Mouse (Mus musculus) forebrain, embryonic 13.5 days (tissue): Measurements from ENCODE around the gene Slc6a9. TPM values are rescaled to one million over a fixed set of nuclear protein-coding genes. Genes with fewer than 3 reads are reported as not detected.

Experiments
- ATAC-seq: fragments of 200-750 bp; cut with Nextera tagmentation; 2 replicates; pipeline ENCODE4 v1.8.0; 2017
- H3K27ac ChIP-seq: fragments of 300-500 bp; sonication (generic); 2 replicates; pipeline ENCODE4 v1.5.1; 2015; ENCODE audit warnings: inconsistent platforms, mild to moderate bottlenecking, moderate library complexity
- H3K27me3 ChIP-seq: fragments of 300-500 bp; sonication (generic); 2 replicates; pipeline ENCODE4 v1.6.1; 2015; ENCODE audit warnings: mild to moderate bottlenecking, inconsistent platforms
- H3K36me3 ChIP-seq: fragments of 300-500 bp; sonication (generic); 2 replicates; pipeline ENCODE4 v1.6.1; 2015; ENCODE audit warnings: mild to moderate bottlenecking, inconsistent platforms; ENCODE audit not compliant: poor library complexity, severe bottlenecking
- H3K4me1 ChIP-seq: fragments of 300-500 bp; sonication (generic); 2 replicates; pipeline ENCODE4 v1.6.1; 2015; ENCODE audit warnings: inconsistent platforms
- H3K4me2 ChIP-seq: fragments of 300-500 bp; sonication (generic); 2 replicates; pipeline ENCODE4 v1.6.1; 2015; ENCODE audit warnings: inconsistent platforms, mild to moderate bottlenecking, moderate library complexity
- H3K4me3 ChIP-seq: fragments of 300-500 bp; sonication (generic); 2 replicates; pipeline ENCODE4 v1.5.1; 2015; ENCODE audit warnings: mild to moderate bottlenecking, inconsistent platforms
- H3K9ac ChIP-seq: fragments of 300-500 bp; sonication (generic); 2 replicates; pipeline ENCODE4 v1.6.1; 2015; ENCODE audit warnings: mild to moderate bottlenecking, inconsistent platforms
- H3K9me3 ChIP-seq: fragments of 300-500 bp; sonication (generic); replicated peaks from 2 replicates; pipeline ENCODE4 v1.6.1; 2016; ENCODE audit warnings: inconsistent platforms
- WGBS: fragments of 180-500 bp; shearing (Covaris S2); methylation state at CpG from one replicate; pipeline ENCODE4 v1.1.7; 2015; 5-methylcytosine and 5-hydroxymethylcytosine counted together
- polyA plus RNA-seq: library from polyadenylated mRNA; unstranded; fragments of >200 nt; fragmentation: Nextera tagmentation; extraction: Ambion mirVana; gene quantifications from 2 replicates; pipeline ENCODE4 v1.2.1, GENCODE M21; 2015

Gene Slc6a9
- polyA plus RNA-seq, 1 experiment from 2014 or later: 7.9 TPM

- H3K9ac ChIP-seq: peak overlapping the region; percentile 95; the same call in 1 of the 2 replicates
- peaks cover 47% of the 10 kb centered on the region for H3K36me3 ChIP-seq
- 94% methylated on average over 1 of the region's 1 CpGs for WGBS
- H3K4me2 ChIP-seq: peak overlapping the region; percentile 89
- H3K4me1 ChIP-seq: peaks cover 54% of the 10 kb centered on the region
- H3K27me3 ChIP-seq: no peaks in the 10 kb centered on the region
- H3K4me3 ChIP-seq: peak overlapping the region; percentile 76
- H3K9me3 ChIP-seq: no peaks in the 10 kb centered on the region
- no peak for ATAC-seq
- H3K27ac ChIP-seq: no peak overlapping the region
Observed at GRCm38 (mm10) chr4:117884146-117884545, 49.8 kb downstream of the Slc6a9 start.

DNA sequence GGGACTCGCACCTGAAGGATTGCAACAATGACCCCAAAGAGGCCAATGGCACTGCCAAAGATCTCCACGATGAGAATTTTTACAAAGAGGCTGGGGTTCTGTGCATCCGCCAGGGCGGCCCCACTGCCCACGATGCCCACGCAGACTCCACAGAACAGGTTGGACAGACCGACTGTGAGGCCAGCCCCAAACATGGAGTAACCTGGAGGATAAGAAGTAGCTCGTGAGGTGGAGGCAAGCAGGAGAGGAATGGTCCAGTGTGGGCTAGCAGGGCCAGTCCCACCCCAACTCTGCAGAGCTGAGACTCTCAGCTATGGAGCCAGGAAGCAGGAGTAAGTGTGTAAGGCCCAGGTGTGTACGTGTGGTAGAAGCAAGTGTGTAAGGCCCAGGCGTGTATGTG lies 50.8 kb downstream of the Slc6a9 start:
- no peak overlapping the region for H3K4me3 ChIP-seq
- no peak overlapping the region for H3K27ac ChIP-seq
- peaks cover 52% of the 10 kb centered on the region for H3K4me1 ChIP-seq
- 91% methylated on average over 10 of the region's 10 CpGs for WGBS
- H3K9me3 ChIP-seq: no peaks in the 10 kb centered on the region
- H3K36me3 ChIP-seq: peaks cover 49% of the 10 kb centered on the region
- no peak overlapping the region for H3K9ac ChIP-seq
- no peak overlapping the region for H3K4me2 ChIP-seq
- no peaks in the 10 kb centered on the region for H3K27me3 ChIP-seq
- no peak for ATAC-seq

DNA sequence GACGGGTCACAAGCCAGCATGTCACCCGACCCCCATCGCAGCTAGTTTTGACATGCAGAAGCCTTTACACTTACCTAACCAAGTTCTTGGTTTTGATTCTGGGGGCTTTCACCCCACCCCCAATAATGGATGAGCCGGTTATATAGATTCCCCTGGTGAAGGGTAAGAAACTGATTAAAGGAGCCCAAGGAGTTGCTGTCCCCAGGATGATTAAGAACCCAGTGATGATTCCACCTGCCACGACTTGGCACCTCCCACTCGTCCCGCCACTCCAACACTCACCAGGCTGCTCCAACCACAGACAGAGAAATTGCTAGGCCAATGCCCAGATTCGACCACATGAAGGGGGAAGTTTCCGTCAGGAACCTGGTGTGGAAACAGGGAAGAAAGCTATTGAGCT lies 51.7 kb downstream of the Slc6a9 start:
- Histone ChIP-seq H3K27me3 (no peaks in the 10 kb centered on the region), H3K36me3 (peaks cover 46% of the 10 kb centered on the region), H3K4me3 (peak overlapping the region; percentile 92), H3K4me2 (peak overlapping the region; percentile 88), H3K9me3 (no peaks in the 10 kb centered on the region), H3K9ac (peak overlapping the region; percentile 93), H3K4me1 (peaks cover 51% of the 10 kb centered on the region), H3K27ac (no peak overlapping the region)
- WGBS: 83% methylated on average over 9 of the region's 9 CpGs
- ATAC-seq: no peak

DNA sequence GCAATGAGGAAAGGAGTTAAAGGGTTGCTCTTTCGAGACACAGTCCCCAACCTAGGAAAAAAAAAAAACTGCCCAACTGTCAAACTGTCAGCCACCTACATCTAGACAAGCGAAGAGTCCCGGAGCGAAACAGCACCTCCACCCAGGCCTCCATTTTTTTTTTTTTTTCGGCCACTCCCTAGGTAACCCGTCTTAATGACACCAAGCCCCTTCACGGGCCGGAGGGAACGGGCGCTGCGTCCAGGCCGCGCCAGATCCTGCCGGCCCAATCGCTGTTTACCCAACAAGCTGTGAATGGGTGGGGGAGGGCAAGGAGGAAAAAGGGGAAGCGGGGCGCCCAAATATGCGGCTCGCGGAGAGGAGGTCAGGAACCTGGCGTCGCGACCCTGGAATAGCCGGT lies 52.3 kb downstream of the Slc6a9 start:
- Histone ChIP-seq H3K36me3 (peaks cover 40% of the 10 kb centered on the region), H3K9me3 (no peaks in the 10 kb centered on the region), H3K27ac (no peak overlapping the region), H3K4me3 (peak overlapping the region; percentile 92), H3K4me2 (peak overlapping the region; percentile 88), H3K9ac (peak overlapping the region; percentile 93), H3K27me3 (no peaks in the 10 kb centered on the region), H3K4me1 (peaks cover 53% of the 10 kb centered on the region)
- no peak for ATAC-seq
- WGBS: 2% methylated on average over 18 of the region's 24 CpGs

DNA sequence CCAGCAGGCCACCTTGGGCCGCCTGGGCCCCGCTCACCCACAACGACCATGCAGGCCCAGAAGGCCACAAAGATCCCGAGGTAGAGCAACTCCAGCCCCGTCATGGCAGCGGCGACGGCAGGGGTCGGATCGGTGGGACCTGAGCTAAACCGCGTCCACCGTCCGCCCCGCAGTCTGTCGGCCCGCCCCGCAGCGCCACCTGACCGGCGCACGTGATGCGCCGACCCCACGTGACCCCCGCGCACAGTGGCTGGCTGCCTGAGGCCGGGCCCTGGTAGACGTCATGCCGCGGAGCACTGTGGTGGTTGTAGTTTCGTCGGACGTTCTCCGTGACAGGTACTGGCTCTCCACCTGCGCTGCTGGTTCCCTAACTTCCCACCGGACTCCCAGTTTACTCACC lies 52.8 kb downstream of the Slc6a9 start, which contains the start of gene Atp6v0b:
Gene Atp6v0b, minus strand, starts transcription at position 201 of the 400 bp plus-strand sequence.
- Histone ChIP-seq H3K4me3 (peak within 1 kb of the TSS; percentile 92), H3K36me3 (peaks cover 40% of the 10 kb centered on the region), H3K9me3 (no peaks in the 10 kb centered on the region), H3K27me3 (no peaks in the 10 kb centered on the region), H3K4me1 (peaks cover 50% of the 10 kb centered on the region), H3K9ac (peak within 1 kb of the TSS; percentile 93), H3K27ac (no peak within 1 kb of the TSS), H3K4me2 (peak within 1 kb of the TSS; percentile 88)
- under 1% methylated on average over 37 of the region's 37 CpGs for WGBS
- peak; percentile 89 for ATAC-seq

- Histone ChIP-seq H3K27me3 (no peaks in the 10 kb centered on the region), H3K4me2 (peak overlapping the region; percentile 88), H3K36me3 (peaks cover 40% of the 10 kb centered on the region), H3K9me3 (no peaks in the 10 kb centered on the region), H3K27ac (no peak overlapping the region), H3K4me1 (peaks cover 47% of the 10 kb centered on the region), H3K4me3 (peak overlapping the region; percentile 92), H3K9ac (peak overlapping the region; percentile 93)
- ATAC-seq: no peak
- 87% methylated on average over 2 of the region's 2 CpGs for WGBS
Observed at GRCm38 (mm10) chr4:117887920-117888319, 53.6 kb downstream of the Slc6a9 start.

GRCm38 (mm10) chr4:117889471-117889870 lies 55.2 kb downstream of the Slc6a9 start:
- Histone ChIP-seq H3K9me3 (no peaks in the 10 kb centered on the region), H3K4me2 (no peak overlapping the region), H3K27ac (no peak overlapping the region), H3K27me3 (no peaks in the 10 kb centered on the region), H3K9ac (no peak overlapping the region), H3K36me3 (peaks cover 42% of the 10 kb centered on the region), H3K4me3 (no peak overlapping the region), H3K4me1 (peaks cover 38% of the 10 kb centered on the region)
- no peak for ATAC-seq
- 93% methylated on average over 15 of the region's 15 CpGs for WGBS

DNA sequence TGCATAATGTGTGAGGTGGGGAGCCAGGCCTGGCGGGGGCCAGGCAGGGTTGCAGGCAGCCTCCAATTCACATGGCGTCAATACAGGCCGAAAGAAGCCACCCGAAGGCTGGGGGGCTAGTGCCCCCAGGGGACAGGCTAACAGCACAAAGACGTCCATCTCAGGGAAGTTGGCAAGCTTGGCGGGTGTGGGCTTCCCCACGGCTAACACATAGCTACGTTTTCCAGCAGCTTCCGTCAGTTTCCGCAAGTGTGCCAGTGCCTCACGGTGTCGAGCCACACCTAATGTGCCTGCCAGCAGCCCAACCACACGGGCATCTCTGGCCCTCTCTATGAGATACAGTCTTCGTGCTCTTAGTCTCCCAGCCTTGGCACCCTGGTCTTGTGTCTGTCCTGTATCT lies 55.7 kb downstream of the Slc6a9 start:
- no peaks in the 10 kb centered on the region for H3K27me3 ChIP-seq

DNA sequence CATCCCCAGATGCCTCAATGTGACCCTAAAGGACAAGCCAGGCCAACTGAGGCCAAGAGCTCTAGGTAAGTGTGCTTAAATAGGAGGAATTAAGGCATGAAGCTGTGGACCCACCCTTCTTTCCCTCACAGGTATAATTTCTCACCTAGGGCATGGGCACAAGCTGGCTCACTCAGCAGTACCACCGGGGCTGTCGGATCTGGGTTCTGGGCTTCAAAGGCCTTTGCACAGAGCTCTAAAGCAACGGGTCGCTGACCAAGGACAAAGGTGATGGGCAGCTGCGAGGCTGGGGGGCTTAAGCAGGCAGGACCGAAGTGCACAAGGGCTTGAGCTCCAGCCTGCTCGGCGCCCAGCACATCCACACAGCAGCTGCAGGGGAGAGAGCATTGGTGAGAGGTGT lies 56.4 kb downstream of the Slc6a9 start:
- Histone ChIP-seq H3K27me3 (no peaks in the 10 kb centered on the region), H3K9ac (peak overlapping the region; percentile 66; the same call in 1 of the 2 replicates), H3K9me3 (no peaks in the 10 kb centered on the region), H3K4me3 (peak overlapping the region; percentile 74), H3K4me2 (peak overlapping the region; percentile 92), H3K4me1 (peaks cover 31% of the 10 kb centered on the region), H3K27ac (no peak overlapping the region), H3K36me3 (peaks cover 42% of the 10 kb centered on the region)
- 51% methylated on average over 8 of the region's 8 CpGs for WGBS
- no peak for ATAC-seq

More for the DNA sequence above, 55.7 kb downstream of the Slc6a9 start:
- no peak overlapping the region for H3K27ac ChIP-seq
- peaks cover 38% of the 10 kb centered on the region for H3K4me1 ChIP-seq
- H3K4me3 ChIP-seq: no peak overlapping the region
- H3K36me3 ChIP-seq: peaks cover 42% of the 10 kb centered on the region
- no peak overlapping the region for H3K9ac ChIP-seq
- ATAC-seq: no peak
- no peaks in the 10 kb centered on the region for H3K9me3 ChIP-seq
- no peak overlapping the region for H3K4me2 ChIP-seq
- WGBS: 91% methylated on average over 14 of the region's 14 CpGs

GRCm38 (mm10) chr4:117891738-117892161 lies 57.4 kb downstream of the Slc6a9 start, which contains the start of gene Dph2:
Dph2 (minus strand) TSS chr4:117892032.
- 0% methylated on average over 21 of the region's 21 CpGs for WGBS
- H3K9ac ChIP-seq: peak within 1 kb of the TSS; percentile 66

GRCm38 (mm10) chr4:117893376-117893775 lies 59.1 kb downstream of the Slc6a9 start:
- Histone ChIP-seq H3K9ac (no peak overlapping the region), H3K4me1 (peaks cover 15% of the 10 kb centered on the region), H3K9me3 (no peaks in the 10 kb centered on the region), H3K27me3 (no peaks in the 10 kb centered on the region), H3K4me2 (no peak overlapping the region), H3K4me3 (no peak overlapping the region), H3K27ac (no peak overlapping the region), H3K36me3 (peaks cover 63% of the 10 kb centered on the region)
- ATAC-seq: no peak
- WGBS: 29% methylated on average over 9 of the region's 9 CpGs

More at GRCm38 (mm10) chr4:117891738-117892161, 57.4 kb downstream of the Slc6a9 start, which contains the start of gene Dph2:
- peak; percentile 89 for ATAC-seq
- Histone ChIP-seq H3K27ac (no peak within 1 kb of the TSS), H3K4me1 (peaks cover 21% of the 10 kb centered on the region), H3K36me3 (peaks cover 48% of the 10 kb centered on the region), H3K27me3 (no peaks in the 10 kb centered on the region), H3K4me3 (peak within 1 kb of the TSS; percentile 74), H3K4me2 (peak within 1 kb of the TSS; percentile 92), H3K9me3 (no peaks in the 10 kb centered on the region)

DNA sequence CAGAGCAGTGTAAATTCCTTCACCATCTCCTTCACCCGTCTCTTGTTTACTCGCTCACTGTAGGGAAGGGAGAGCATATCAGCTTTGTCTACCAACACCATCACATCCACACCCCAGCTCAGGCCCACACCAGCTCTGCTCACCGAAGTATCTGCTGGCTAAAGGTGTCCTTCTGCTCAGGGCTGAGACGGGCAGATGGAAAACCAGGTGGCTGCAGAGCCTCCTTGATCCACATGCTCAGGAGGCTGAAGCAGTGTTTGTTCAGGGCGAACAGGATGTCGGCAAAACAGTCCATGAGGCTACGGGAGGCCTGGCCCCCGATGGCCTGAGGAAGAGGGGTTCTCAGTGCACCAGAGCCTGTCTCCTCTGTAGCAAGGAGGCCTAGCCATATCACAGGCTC lies 60.3 kb downstream of the Slc6a9 start:
- 93% methylated on average over 8 of the region's 8 CpGs for WGBS
- Histone ChIP-seq H3K4me3 (no peak overlapping the region), H3K27ac (no peak overlapping the region), H3K36me3 (peaks cover 67% of the 10 kb centered on the region), H3K9ac (no peak overlapping the region), H3K27me3 (no peaks in the 10 kb centered on the region), H3K4me1 (peaks cover 15% of the 10 kb centered on the region), H3K9me3 (no peaks in the 10 kb centered on the region), H3K4me2 (no peak overlapping the region)
- ATAC-seq: no peak

- Histone ChIP-seq H3K36me3 (peaks cover 67% of the 10 kb centered on the region), H3K9ac (no peak overlapping the region), H3K4me3 (no peak overlapping the region), H3K4me1 (peaks cover 15% of the 10 kb centered on the region), H3K27ac (no peak overlapping the region), H3K27me3 (no peaks in the 10 kb centered on the region), H3K9me3 (no peaks in the 10 kb centered on the region), H3K4me2 (no peak overlapping the region)
- 85% methylated on average over 7 of the region's 7 CpGs for WGBS
- ATAC-seq: no peak
Observed at GRCm38 (mm10) chr4:117895339-117895738, 61.0 kb downstream of the Slc6a9 start.
